Mouse (Mus musculus) stomach, embryonic 14.5 days (tissue): ENCODE measurements around the gene Acsl1. TPM values are rescaled to one million over a fixed set of nuclear protein-coding genes. Genes with fewer than 3 reads are reported as not detected.

Source experiments
- ATAC-seq: fragments of 200-750 bp; cut with Nextera tagmentation; 2 replicates; pipeline ENCODE4 v1.8.0; 2017; ENCODE audit warnings: low read depth, moderate TSS enrichment; ENCODE audit not compliant: insufficient number of reproducible peaks, insufficient read depth, low FRiP score
- H3K27ac ChIP-seq: fragments of 300-500 bp; sonication (generic); 2 replicates; pipeline ENCODE4 v1.5.1; 2014; ENCODE audit warnings: mild to moderate bottlenecking, low read length, moderate library complexity, mixed read lengths
- H3K27me3 ChIP-seq: fragments of 300-500 bp; sonication (generic); 2 replicates; pipeline ENCODE4 v1.6.1; 2014; ENCODE audit warnings: low read length, control low read depth, mixed read lengths; ENCODE audit not compliant: control insufficient read depth, insufficient read depth
- H3K36me3 ChIP-seq: fragments of 300-500 bp; sonication (generic); 2 replicates; pipeline ENCODE4 v1.6.1; 2014; ENCODE audit warnings: mild to moderate bottlenecking, control low read depth, low read length, moderate library complexity, mixed read lengths; ENCODE audit not compliant: control insufficient read depth, insufficient read depth
- H3K4me1 ChIP-seq: fragments of 300-500 bp; sonication (generic); 2 replicates; pipeline ENCODE4 v1.6.1; 2014; ENCODE audit warnings: low read length, control low read depth, mixed read lengths; ENCODE audit not compliant: control insufficient read depth, insufficient read depth
- H3K4me2 ChIP-seq: fragments of 300-500 bp; sonication (generic); replicated peaks from 2 replicates; pipeline ENCODE4 v1.6.1; 2014; ENCODE audit warnings: low read depth, low read length, control low read depth
- H3K4me3 ChIP-seq: fragments of 300-500 bp; sonication (generic); 2 replicates; pipeline ENCODE4 v1.5.1; 2014; ENCODE audit warnings: low read depth, low read length, control low read depth
- H3K9ac ChIP-seq: fragments of 300-500 bp; sonication (generic); replicated peaks from 2 replicates; pipeline ENCODE4 v1.6.1; 2014; ENCODE audit warnings: low read depth, mild to moderate bottlenecking, control low read depth, low read length, moderate library complexity, mixed read lengths
- H3K9me3 ChIP-seq: fragments of 300-500 bp; sonication (generic); 2 replicates; pipeline ENCODE4 v1.6.1; 2016; ENCODE audit warnings: low read depth, low read length, control low read depth; ENCODE audit not compliant: control insufficient read depth
- WGBS: fragments of 180-500 bp; shearing (Covaris S2); extraction: QIAGEN DNeasy Blood & Tissue Kit; methylation state at CpG from one replicate; pipeline ENCODE4 v1.1.7; 2014; 5-methylcytosine and 5-hydroxymethylcytosine counted together
- polyA plus RNA-seq: library from polyadenylated mRNA; unstranded; fragments of >200 nt; fragmentation: Nextera tagmentation; extraction: Ambion mirVana; gene quantifications from 2 replicates; pipeline ENCODE4 v1.2.1, GENCODE M21; 2014

Acsl1 gene
- polyA plus RNA-seq, 1 experiment from 2014 or later: 17.8 TPM

DNA sequence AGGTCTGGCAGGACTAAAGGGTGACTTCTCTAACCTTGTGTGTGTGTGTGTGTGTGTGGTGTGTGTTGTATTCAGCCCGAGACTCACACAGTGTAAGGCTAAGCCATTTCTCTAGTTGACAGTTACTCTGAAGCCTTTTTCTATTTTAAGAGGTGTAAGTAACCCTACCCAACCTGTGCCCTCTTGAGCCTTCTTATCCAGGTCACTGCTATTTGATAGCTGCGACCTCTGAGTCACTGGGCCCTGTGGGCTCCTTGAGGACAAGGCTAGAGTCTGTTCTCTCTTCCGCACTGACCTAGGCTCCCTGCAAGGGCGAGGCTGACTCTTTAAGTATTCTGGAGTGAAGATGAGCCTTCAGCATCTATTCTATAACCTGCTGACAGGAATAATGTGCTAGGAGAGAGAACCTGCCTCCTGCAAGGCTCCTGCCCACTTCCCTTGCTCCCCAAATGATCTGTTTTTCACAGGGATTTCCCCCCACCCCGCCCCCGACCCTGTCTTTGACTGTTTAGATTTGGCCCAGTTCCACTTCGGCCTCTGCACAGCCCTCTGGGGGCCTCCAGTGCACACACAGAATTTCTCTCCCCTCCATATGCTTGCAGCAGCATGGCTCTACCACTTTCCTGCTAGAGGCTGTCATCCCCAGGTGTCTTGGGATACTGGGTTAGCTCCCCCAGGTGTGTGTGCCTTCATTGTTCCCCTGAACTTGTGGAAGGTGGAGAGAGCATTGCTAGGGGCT is 9.1 kb downstream of the Acsl1 start:
- Histone ChIP-seq H3K9me3 (no peaks in the 10 kb centered on the region), H3K4me1 (peaks cover 23% of the 10 kb centered on the region), H3K36me3 (no peaks in the 10 kb centered on the region), H3K4me2 (no peak overlapping the region), H3K27me3 (no peaks in the 10 kb centered on the region), H3K4me3 (no peak overlapping the region), H3K9ac (no peak overlapping the region), H3K27ac (no peak overlapping the region)
- ATAC-seq: no peak
- 34% methylated on average over 7 of the region's 7 CpGs for WGBS

GRCm38 (mm10) chr8:46480533-46480900 is 9.7 kb downstream of the Acsl1 start:
- H3K9ac ChIP-seq: no peak overlapping the region
- no peak for ATAC-seq

GRCm38 (mm10) chr8:46482771-46483170 is 11.9 kb downstream of the Acsl1 start:
- ATAC-seq: no peak
- 74% methylated on average over 4 of the region's 4 CpGs for WGBS
- no peak overlapping the region for H3K27ac ChIP-seq
- no peaks in the 10 kb centered on the region for H3K9me3 ChIP-seq
- no peaks in the 10 kb centered on the region for H3K27me3 ChIP-seq
- no peak overlapping the region for H3K9ac ChIP-seq
- H3K4me1 ChIP-seq: peaks cover 23% of the 10 kb centered on the region
- no peaks in the 10 kb centered on the region for H3K36me3 ChIP-seq
- H3K4me3 ChIP-seq: no peak overlapping the region
- no peak overlapping the region for H3K4me2 ChIP-seq

More at GRCm38 (mm10) chr8:46480533-46480900, 9.7 kb downstream of the Acsl1 start:
- no peak overlapping the region for H3K4me2 ChIP-seq
- no peaks in the 10 kb centered on the region for H3K27me3 ChIP-seq
- no peaks in the 10 kb centered on the region for H3K36me3 ChIP-seq
- H3K4me3 ChIP-seq: no peak overlapping the region
- no peak overlapping the region for H3K27ac ChIP-seq
- peaks cover 23% of the 10 kb centered on the region for H3K4me1 ChIP-seq
- no peaks in the 10 kb centered on the region for H3K9me3 ChIP-seq
- 24% methylated on average over 6 of the region's 6 CpGs for WGBS

GRCm38 (mm10) chr8:46483247-46483646 is 12.4 kb downstream of the Acsl1 start:
- Histone ChIP-seq H3K4me2 (no peak overlapping the region), H3K36me3 (no peaks in the 10 kb centered on the region), H3K9me3 (no peaks in the 10 kb centered on the region), H3K4me1 (peaks cover 20% of the 10 kb centered on the region), H3K9ac (no peak overlapping the region), H3K27ac (peak overlapping the region; percentile 39; the same call in 1 of the 2 replicates), H3K27me3 (no peaks in the 10 kb centered on the region), H3K4me3 (no peak overlapping the region)
- 46% methylated on average over 4 of the region's 4 CpGs for WGBS
- ATAC-seq: peak; percentile 53

GRCm38 (mm10) chr8:46484077-46484476 is 13.2 kb downstream of the Acsl1 start:
- H3K27ac ChIP-seq: no peak overlapping the region
- no peak; the same call in 1 of the 2 replicates for ATAC-seq

GRCm38 (mm10) chr8:46484931-46485463 is 14.2 kb downstream of the Acsl1 start:
- H3K27ac ChIP-seq: no peak overlapping the region
- H3K4me3 ChIP-seq: no peak overlapping the region
- H3K9me3 ChIP-seq: no peaks in the 10 kb centered on the region
- no peaks in the 10 kb centered on the region for H3K36me3 ChIP-seq
- no peak overlapping the region for H3K9ac ChIP-seq
- WGBS: 85% methylated on average over 8 of the region's 8 CpGs
- no peak for ATAC-seq
- no peaks in the 10 kb centered on the region for H3K27me3 ChIP-seq
- H3K4me1 ChIP-seq: peaks cover 15% of the 10 kb centered on the region
- no peak overlapping the region for H3K4me2 ChIP-seq

More at GRCm38 (mm10) chr8:46484077-46484476, 13.2 kb downstream of the Acsl1 start:
- H3K9me3 ChIP-seq: no peaks in the 10 kb centered on the region
- H3K27me3 ChIP-seq: no peaks in the 10 kb centered on the region
- 23% methylated on average over 4 of the region's 4 CpGs for WGBS
- H3K9ac ChIP-seq: no peak overlapping the region
- H3K4me3 ChIP-seq: no peak overlapping the region
- H3K4me1 ChIP-seq: peaks cover 20% of the 10 kb centered on the region
- no peaks in the 10 kb centered on the region for H3K36me3 ChIP-seq
- no peak overlapping the region for H3K4me2 ChIP-seq

GRCm38 (mm10) chr8:46488085-46488561 is 17.3 kb downstream of the Acsl1 start:
- WGBS: 18% methylated on average over 7 of the region's 7 CpGs
- no peak for ATAC-seq
- Histone ChIP-seq H3K9ac (no peak overlapping the region), H3K4me1 (0 out of 2 replicates have a peak, but pooled peaks cover 9% of the 10 kb centered on the region), H3K4me3 (no peak overlapping the region), H3K36me3 (no peaks in the 10 kb centered on the region), H3K27ac (no peak overlapping the region), H3K9me3 (no peaks in the 10 kb centered on the region), H3K27me3 (no peaks in the 10 kb centered on the region), H3K4me2 (no peak overlapping the region)

DNA sequence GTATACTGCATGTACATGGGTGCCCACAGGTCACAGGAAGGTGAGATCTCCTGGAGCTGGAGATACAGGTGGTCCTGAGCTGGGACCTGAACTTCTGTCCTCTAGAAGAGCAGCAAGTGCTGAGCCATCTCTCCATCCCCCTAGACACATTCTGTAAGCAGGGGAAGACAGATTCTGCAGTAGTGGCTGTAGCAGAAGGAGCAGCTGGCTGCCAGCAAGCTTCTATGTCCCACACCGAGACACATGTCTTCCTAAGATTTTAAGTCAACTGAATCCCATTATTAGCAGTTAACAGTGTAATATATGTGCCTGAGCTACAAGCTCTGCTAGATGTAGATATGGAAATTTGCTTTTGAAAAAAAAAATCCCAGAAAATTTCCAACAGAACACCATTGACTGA is 18.4 kb downstream of the Acsl1 start:
- Histone ChIP-seq H3K9ac (no peak overlapping the region), H3K36me3 (no peaks in the 10 kb centered on the region), H3K4me3 (no peak overlapping the region), H3K4me2 (no peak overlapping the region), H3K27me3 (no peaks in the 10 kb centered on the region), H3K27ac (no peak overlapping the region), H3K4me1 (0 out of 2 replicates have a peak, but pooled peaks cover 3% of the 10 kb centered on the region), H3K9me3 (no peaks in the 10 kb centered on the region)
- no peak for ATAC-seq
- WGBS: 70% methylated on average over 1 of the region's 1 CpGs
